Mouse (Mus musculus) midbrain, embryonic 10.5 days (tissue): ENCODE results near the gene Hdac9. TPM values are rescaled to one million over a fixed set of nuclear protein-coding genes. Genes with fewer than 3 reads are reported as not detected.
A peak's percentile ranks its signal among the peaks of the same experiment; 100 is the strongest.

Source experiments
- DNase-seq: peaks from one replicate; pipeline ENCODE4 v3.0.0-alpha.2; 2017; ENCODE audit warnings: low spot score
- H3K27ac ChIP-seq: fragments of 300-500 bp; sonication (generic); replicated peaks from 2 replicates; pipeline ENCODE4 v1.5.1; 2016; ENCODE audit warnings: mild to moderate bottlenecking
- H3K27me3 ChIP-seq: fragments of 300-500 bp; sonication (generic); 2 replicates; pipeline ENCODE4 v1.6.1; 2016; ENCODE audit warnings: low read depth, mild to moderate bottlenecking; ENCODE audit not compliant: poor library complexity, severe bottlenecking
- H3K36me3 ChIP-seq: fragments of 300-500 bp; sonication (generic); 2 replicates; pipeline ENCODE4 v1.6.1; 2016; ENCODE audit warnings: mild to moderate bottlenecking, moderate library complexity
- H3K4me1 ChIP-seq: fragments of 300-500 bp; sonication (generic); 2 replicates; pipeline ENCODE4 v1.6.1; 2016
- H3K4me3 ChIP-seq: fragments of 300-500 bp; sonication (generic); 2 replicates; pipeline ENCODE4 v1.5.1; 2016; ENCODE audit warnings: mild to moderate bottlenecking, moderate library complexity
- H3K9me3 ChIP-seq: fragments of 300-500 bp; sonication (generic); replicated peaks from 2 replicates; pipeline ENCODE4 v1.6.1; 2016; ENCODE audit warnings: mild to moderate bottlenecking
- WGBS: fragments of 180-500 bp; shearing (Covaris S2); methylation state at CpG from one replicate; pipeline ENCODE4 v1.1.7; 2016; 5-methylcytosine and 5-hydroxymethylcytosine counted together
- polyA plus RNA-seq: library from polyadenylated mRNA; unstranded; fragments of >200 nt; fragmentation: Nextera tagmentation; extraction: Ambion mirVana; gene quantifications from 2 replicates; pipeline ENCODE4 v1.2.1, GENCODE M21; 2016

Hdac9 gene
- 7.9 and 12.0 TPM in 2 replicates for polyA plus RNA-seq

DNA sequence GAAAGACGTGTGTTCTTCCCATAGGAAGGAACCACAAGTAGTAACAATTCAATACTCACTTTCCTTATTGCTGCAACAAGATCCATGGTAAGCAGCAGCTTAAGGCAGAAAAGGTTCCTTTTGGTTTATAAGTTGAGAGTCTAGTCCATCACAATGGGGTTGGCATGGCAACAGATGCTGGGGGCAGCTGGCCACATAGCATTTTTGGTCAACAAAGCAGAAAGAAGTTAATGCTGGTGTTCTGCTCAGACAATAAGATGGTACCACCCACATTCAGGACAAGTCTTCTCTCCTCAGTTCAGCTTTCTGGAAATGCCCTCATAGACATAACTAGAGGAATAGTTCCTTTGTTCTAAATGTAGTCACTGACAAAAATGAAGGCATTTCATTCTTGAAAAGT is at the start of gene Hdac9:
TSS of gene Hdac9 (minus strand) at position 101 of the 400 bp plus-strand sequence.
- Histone ChIP-seq H3K36me3 (no peaks in the 10 kb centered on the region), H3K27me3 (no peaks in the 10 kb centered on the region), H3K4me3 (no peak within 1 kb of the TSS), H3K4me1 (peaks cover 6% of the 10 kb centered on the region), H3K27ac (no peak within 1 kb of the TSS), H3K9me3 (no peaks in the 10 kb centered on the region)
- DNase-seq, result no peak
- WGBS, result 24% methylated on average over 1 of the region's 1 CpGs

DNA sequence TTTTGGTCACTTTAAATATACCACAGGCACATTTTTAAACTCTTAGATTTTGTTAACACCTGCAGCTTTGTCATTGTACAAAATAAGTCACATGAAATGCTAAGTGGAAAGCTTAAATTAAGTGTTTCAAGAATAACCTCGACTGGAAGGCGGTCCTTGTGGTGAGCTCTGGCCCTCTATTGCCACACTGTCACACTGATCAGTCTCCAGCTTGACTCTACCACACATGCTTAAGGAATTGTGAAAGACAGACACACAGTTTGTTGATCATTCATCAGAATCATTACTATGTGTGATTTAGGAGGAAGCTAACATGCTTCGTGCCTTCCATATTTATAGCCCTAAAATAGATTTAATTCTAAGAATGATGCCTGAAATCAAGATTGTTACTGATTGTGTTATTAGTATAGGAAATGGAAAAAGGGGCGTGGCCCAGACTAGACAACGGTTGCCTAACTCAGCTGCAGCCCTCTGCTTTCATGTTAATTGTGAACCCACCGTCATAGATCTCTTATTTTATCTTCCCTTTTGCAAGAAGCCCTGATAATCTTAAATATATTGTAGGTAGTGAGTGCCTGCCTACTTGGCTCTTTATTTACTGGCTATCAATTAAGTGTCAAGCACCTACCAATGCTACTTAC is 32.3 kb upstream of the Hdac9 start:
- no peaks in the 10 kb centered on the region for H3K27me3 ChIP-seq
- H3K4me1 ChIP-seq, result no peaks in the 10 kb centered on the region
- no peaks in the 10 kb centered on the region for H3K36me3 ChIP-seq
- no peak overlapping the region for H3K27ac ChIP-seq
- no peak for DNase-seq
- WGBS, result 89% methylated on average over 6 of the region's 6 CpGs
- no peak overlapping the region for H3K4me3 ChIP-seq
- peaks cover 3% of the 10 kb centered on the region; the same call in 1 of the 2 replicates for H3K9me3 ChIP-seq

GRCm38 (mm10) chr12:34937918-34938317 is 21.0 kb upstream of the Hdac9 start:
- peaks cover 14% of the 10 kb centered on the region; the same call in 1 of the 2 replicates for H3K9me3 ChIP-seq
- 92% methylated on average over 1 of the region's 1 CpGs for WGBS
- no peak for DNase-seq
- no peaks in the 10 kb centered on the region for H3K4me1 ChIP-seq
- no peak overlapping the region for H3K27ac ChIP-seq
- no peak overlapping the region for H3K4me3 ChIP-seq
- H3K36me3 ChIP-seq, result no peaks in the 10 kb centered on the region
- H3K27me3 ChIP-seq, result no peaks in the 10 kb centered on the region

DNA sequence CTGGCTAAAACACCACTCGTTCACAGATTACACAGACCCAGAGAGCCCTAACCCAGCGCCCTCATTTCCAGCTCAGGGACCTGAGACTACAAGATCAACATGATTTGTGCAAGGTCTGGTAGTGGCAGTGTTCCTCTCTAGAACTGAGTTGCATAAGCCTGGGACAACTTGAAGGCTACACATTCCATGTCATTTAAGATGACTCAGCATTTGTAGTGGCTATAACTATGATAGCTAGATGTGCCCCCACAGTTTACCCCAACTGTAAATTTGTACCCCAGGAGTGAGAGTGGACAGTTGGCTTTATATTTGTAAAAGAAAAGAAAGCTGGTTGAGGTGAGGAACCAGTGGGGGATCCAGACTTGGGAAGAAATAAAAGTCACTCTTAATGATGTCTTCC is 8.9 kb downstream of the Hdac9 start:
- H3K9me3 ChIP-seq, result no peaks in the 10 kb centered on the region
- H3K27ac ChIP-seq, result no peak overlapping the region
- 66% methylated on average over 2 of the region's 2 CpGs for WGBS
- peaks cover 8% of the 10 kb centered on the region for H3K4me1 ChIP-seq
- DNase-seq, result no peak
- H3K36me3 ChIP-seq, result no peaks in the 10 kb centered on the region
- H3K4me3 ChIP-seq, result no peak overlapping the region
- peaks cover 45% of the 10 kb centered on the region for H3K27me3 ChIP-seq

GRCm38 (mm10) chr12:34907506-34907850 is 9.4 kb downstream of the Hdac9 start:
- peak overlapping the region; percentile 82 for H3K4me3 ChIP-seq
- WGBS, result 2% methylated on average over 10 of the region's 10 CpGs
- DNase-seq, result peak; percentile 24
- H3K27me3 ChIP-seq, result peaks cover 45% of the 10 kb centered on the region
- H3K4me1 ChIP-seq, result peaks cover 8% of the 10 kb centered on the region
- H3K27ac ChIP-seq, result peak overlapping the region; percentile 77; the same call in 1 of the 2 replicates
- H3K36me3 ChIP-seq, result no peaks in the 10 kb centered on the region
- no peaks in the 10 kb centered on the region for H3K9me3 ChIP-seq

DNA sequence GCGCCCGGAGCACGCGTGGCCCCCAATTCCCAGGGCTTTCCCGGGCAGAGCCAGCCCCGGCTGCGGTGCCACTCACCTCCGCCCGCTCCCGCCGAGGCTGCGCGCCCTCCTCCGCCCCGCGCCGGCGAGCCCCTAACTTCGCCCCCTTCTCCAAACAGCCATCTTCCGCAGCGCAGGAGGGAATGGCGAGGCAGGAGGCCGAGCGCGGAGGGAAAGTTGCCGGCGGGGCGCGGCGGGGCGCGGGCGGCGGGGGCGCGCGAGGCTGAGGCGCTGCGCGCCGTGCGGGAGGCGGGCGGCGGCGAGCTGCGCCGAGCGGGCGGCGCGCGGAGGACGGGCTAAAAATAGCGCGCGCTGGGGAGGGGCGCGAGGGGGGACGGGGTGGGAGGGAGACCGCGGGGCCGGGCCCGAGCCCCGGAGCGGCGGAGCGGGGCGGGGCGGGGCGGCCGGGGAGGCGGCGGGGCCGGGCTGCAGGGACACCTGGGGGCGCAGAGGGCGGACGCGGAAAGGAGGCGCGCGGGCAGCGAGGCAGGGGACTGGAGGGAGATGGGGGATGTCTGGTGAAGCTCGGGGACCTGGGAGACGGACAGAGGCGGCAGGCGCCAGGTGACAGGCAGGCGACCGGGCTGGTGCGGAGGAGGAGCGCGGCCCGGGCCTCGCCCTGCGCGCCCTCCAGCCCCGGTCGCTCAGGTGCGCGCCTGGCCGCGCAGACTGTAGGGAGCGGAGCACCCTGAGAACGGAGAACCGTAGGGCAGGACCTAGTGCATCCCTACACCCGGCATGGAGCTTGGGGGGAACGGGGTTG is 10.0 kb downstream of the Hdac9 start:
- peak overlapping the region; percentile 82 for H3K4me3 ChIP-seq
- H3K27ac ChIP-seq, result peak overlapping the region; percentile 77
- H3K4me1 ChIP-seq, result peaks cover 8% of the 10 kb centered on the region
- DNase-seq, result peak; percentile 55
- 1% methylated on average over 96 of the region's 107 CpGs for WGBS
- no peaks in the 10 kb centered on the region for H3K36me3 ChIP-seq
- peaks cover 50% of the 10 kb centered on the region for H3K27me3 ChIP-seq
- no peaks in the 10 kb centered on the region for H3K9me3 ChIP-seq

- DNase-seq, result no peak
- peak overlapping the region; percentile 82 for H3K4me3 ChIP-seq
- H3K4me1 ChIP-seq, result peaks cover 8% of the 10 kb centered on the region
- peak overlapping the region; percentile 77 for H3K27ac ChIP-seq
- no peaks in the 10 kb centered on the region for H3K36me3 ChIP-seq
- H3K9me3 ChIP-seq, result no peaks in the 10 kb centered on the region
- H3K27me3 ChIP-seq, result peaks cover 56% of the 10 kb centered on the region
- 0% methylated on average over 10 of the region's 10 CpGs for WGBS
Measured at GRCm38 (mm10) chr12:34906376-34906703, 10.6 kb downstream of the Hdac9 start.

DNA sequence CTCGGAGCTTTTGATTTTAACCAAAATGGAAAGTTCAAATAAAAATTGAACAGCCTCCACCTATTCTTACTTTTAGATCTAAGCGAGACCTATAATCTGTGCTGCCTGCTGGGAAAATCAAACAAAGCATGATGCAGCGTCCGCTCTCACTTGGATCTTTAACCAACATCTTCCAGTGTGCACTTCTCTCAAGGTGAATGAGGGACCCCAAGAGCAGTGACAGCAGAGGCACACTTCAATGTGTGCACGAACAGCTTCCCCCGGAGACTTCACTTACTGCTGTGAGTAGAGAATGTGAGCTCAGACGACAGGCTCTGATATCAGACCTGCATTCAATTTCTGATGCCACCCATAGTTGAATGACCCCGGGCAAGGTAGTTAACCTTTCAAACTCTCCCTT is 16.7 kb downstream of the Hdac9 start:
- DNase-seq, result no peak
- Histone ChIP-seq H3K27ac (no peak overlapping the region), H3K4me3 (no peak overlapping the region), H3K27me3 (peaks cover 25% of the 10 kb centered on the region), H3K36me3 (no peaks in the 10 kb centered on the region), H3K9me3 (no peaks in the 10 kb centered on the region), H3K4me1 (peaks cover 13% of the 10 kb centered on the region)
- WGBS, result 59% methylated on average over 8 of the region's 8 CpGs

DNA sequence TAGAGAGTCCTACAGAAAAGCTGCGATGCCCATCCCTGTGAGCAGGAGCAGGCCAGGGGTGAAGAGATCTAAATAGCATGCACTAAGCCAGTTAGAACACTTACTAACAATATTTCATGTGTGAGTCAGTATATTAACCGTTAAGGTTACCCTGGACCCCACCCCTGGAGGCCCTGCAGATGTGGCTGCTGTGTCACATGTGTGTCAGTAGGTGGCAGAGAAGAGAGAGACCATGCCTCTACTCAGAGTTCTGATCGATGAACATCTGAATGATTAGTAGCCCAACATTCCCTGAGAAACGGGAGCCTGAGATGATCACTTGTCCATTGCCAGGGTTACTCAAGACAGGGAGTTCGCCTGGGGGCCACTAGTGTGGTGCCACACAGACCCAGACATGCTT is 22.0 kb downstream of the Hdac9 start:
- whole genome bisulfite sequencing, result 87% methylated on average over 5 of the region's 5 CpGs
- Histone ChIP-seq H3K4me3 (no peak overlapping the region), H3K36me3 (no peaks in the 10 kb centered on the region), H3K27me3 (peaks cover 4% of the 10 kb centered on the region; the same call in 1 of the 2 replicates), H3K4me1 (peaks cover 5% of the 10 kb centered on the region), H3K27ac (no peak overlapping the region), H3K9me3 (no peaks in the 10 kb centered on the region)
- DNase-seq, result no peak

GRCm38 (mm10) chr12:34888694-34889093 is 28.2 kb downstream of the Hdac9 start:
- Histone ChIP-seq H3K4me1 (no peaks in the 10 kb centered on the region), H3K27me3 (no peaks in the 10 kb centered on the region), H3K27ac (no peak overlapping the region), H3K9me3 (no peaks in the 10 kb centered on the region), H3K36me3 (no peaks in the 10 kb centered on the region), H3K4me3 (no peak overlapping the region)
- no peak for DNase-seq
- 90% methylated on average over 4 of the region's 4 CpGs for WGBS

DNA sequence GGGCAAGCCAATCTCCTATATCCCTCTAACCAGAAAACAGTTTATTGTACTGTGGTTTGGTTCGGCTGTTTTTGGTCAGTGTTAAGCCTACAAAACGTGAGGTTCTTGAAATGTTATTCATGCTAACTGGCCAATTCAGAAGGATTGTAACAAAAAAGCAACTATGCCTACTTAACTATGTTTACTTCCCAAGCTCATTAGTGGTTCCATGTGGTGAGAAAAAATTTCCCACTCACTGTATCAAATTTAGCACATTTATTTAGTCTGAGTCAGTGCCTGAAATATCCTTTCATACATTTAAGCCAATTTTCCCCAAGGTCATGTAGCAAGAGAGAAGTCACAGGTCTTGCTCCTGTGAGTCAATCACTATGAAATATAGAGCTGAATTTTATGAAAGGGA is 42.0 kb downstream of the Hdac9 start:
- H3K4me3 ChIP-seq, result no peak overlapping the region
- no peak overlapping the region for H3K27ac ChIP-seq
- 87% methylated on average over 2 of the region's 2 CpGs for WGBS
- H3K4me1 ChIP-seq, result peaks cover 6% of the 10 kb centered on the region; the same call in 1 of the 2 replicates
- no peak for DNase-seq
- no peaks in the 10 kb centered on the region for H3K9me3 ChIP-seq
- no peaks in the 10 kb centered on the region for H3K36me3 ChIP-seq
- H3K27me3 ChIP-seq, result no peaks in the 10 kb centered on the region

- H3K36me3 ChIP-seq, result no peaks in the 10 kb centered on the region
- no peaks in the 10 kb centered on the region for H3K9me3 ChIP-seq
- no peaks in the 10 kb centered on the region for H3K27me3 ChIP-seq
- WGBS, result 77% methylated on average over 7 of the region's 7 CpGs
- H3K4me1 ChIP-seq, result peaks cover 6% of the 10 kb centered on the region; the same call in 1 of the 2 replicates
- no peak overlapping the region for H3K27ac ChIP-seq
- DNase-seq, result no peak
- no peak overlapping the region for H3K4me3 ChIP-seq
Measured at GRCm38 (mm10) chr12:34871028-34871427, 45.9 kb downstream of the Hdac9 start.

DNA sequence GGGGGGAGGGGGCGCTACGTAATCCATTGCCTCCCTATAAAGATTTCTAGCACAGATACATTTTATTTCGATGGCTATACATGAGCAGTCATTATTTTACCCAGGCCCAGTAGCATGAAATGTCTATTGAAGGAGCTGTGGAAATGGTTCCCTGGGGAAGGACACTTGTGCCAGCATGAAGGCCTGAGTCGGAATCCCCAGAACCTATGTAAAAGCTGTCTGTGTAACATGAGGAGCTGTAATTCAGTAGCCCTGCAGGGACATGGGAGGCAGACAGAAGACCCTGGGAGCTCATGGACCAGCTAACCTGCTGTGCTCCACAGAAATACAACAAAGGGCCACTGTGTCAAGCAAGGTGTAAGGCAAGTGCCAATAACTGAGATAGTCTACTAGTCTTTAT is 75.7 kb downstream of the Hdac9 start:
- Histone ChIP-seq H3K27ac (no peak overlapping the region), H3K4me1 (peaks cover 9% of the 10 kb centered on the region), H3K27me3 (peaks cover 16% of the 10 kb centered on the region; the same call in 1 of the 2 replicates), H3K4me3 (no peak overlapping the region), H3K9me3 (no peaks in the 10 kb centered on the region), H3K36me3 (no peaks in the 10 kb centered on the region)
- no peak for DNase-seq
- WGBS, result 87% methylated on average over 4 of the region's 4 CpGs
